Mouse (Mus musculus) MEL (cell line): ENCODE measurements around the gene Fchsd2. TPM values are rescaled to one million over a fixed set of nuclear protein-coding genes. Genes with fewer than 3 reads are reported as not detected.

Experiments used
- DNase-seq: peaks from one replicate; pipeline ENCODE4 v3.0.0; 2011; ENCODE audit warnings: low read depth, low spot score
- H3K27ac ChIP-seq: 2 replicates; pipeline ENCODE4 v1.5.1; 2012; ENCODE audit warnings: low read depth, mild to moderate bottlenecking, control low read depth, low read length, moderate library complexity; ENCODE audit not compliant: control insufficient read depth
- H3K27me3 ChIP-seq, 2 experiments: fragments of 150-350 bp in 1 of 2; sonication (generic) in 1 of 2; 2 replicates each; pipeline ENCODE4 v1.6.1; 2012; ENCODE audit warnings: low read length in 2 of 2, mild to moderate bottlenecking in 2 of 2, improper control_type of control experiment in 1 of 2, moderate library complexity in 1 of 2; ENCODE audit not compliant: insufficient read depth in 2 of 2, control insufficient read depth in 1 of 2
- H3K36me3 ChIP-seq, 2 experiments: 2 replicates each; pipeline ENCODE4 v1.6.1; 2012 to 2014; ENCODE audit warnings: low read length in 2 of 2, improper control_type of control experiment in 1 of 2, inconsistent platforms in 1 of 2, mild to moderate bottlenecking in 1 of 2; ENCODE audit not compliant: insufficient read depth in 2 of 2, control insufficient read depth in 1 of 2
- H3K4me1 ChIP-seq, 2 experiments: fragments of 150-350 bp in 1 of 2; sonication (generic) in 1 of 2; 2 replicates each; pipeline ENCODE4 v1.6.1; 2012; ENCODE audit warnings: low read length in 2 of 2, improper control_type of control experiment in 1 of 2, mild to moderate bottlenecking in 1 of 2; ENCODE audit not compliant: insufficient read depth in 2 of 2, control insufficient read depth in 1 of 2
- H3K4me3 ChIP-seq, 2 experiments: fragments of 150-350 bp in 1 of 2; sonication (generic) in 1 of 2; 2 replicates each; pipeline ENCODE4 v1.5.1; 2012; ENCODE audit warnings: low read depth in 2 of 2, low read length in 2 of 2, mild to moderate bottlenecking in 2 of 2, moderate library complexity in 2 of 2, control low read depth in 1 of 2, improper control_type of control experiment in 1 of 2; ENCODE audit not compliant: control insufficient read depth in 1 of 2, insufficient read depth in 1 of 2
- H3K79me2 ChIP-seq: 2 replicates; pipeline ENCODE4 v1.6.1; 2012; ENCODE audit warnings: mild to moderate bottlenecking, low read length, moderate library complexity; ENCODE audit not compliant: control insufficient read depth, poor library complexity, insufficient read depth
- H3K9ac ChIP-seq: 2 replicates; pipeline ENCODE4 v1.6.1; 2012; ENCODE audit warnings: low read depth, mild to moderate bottlenecking, control low read depth, low read length, moderate library complexity; ENCODE audit not compliant: control insufficient read depth, poor library complexity, severe bottlenecking
- H3K9me3 ChIP-seq: fragments of 150-350 bp; sonication (generic); replicated peaks from 2 replicates; pipeline ENCODE4 v1.6.1; 2012; ENCODE audit warnings: mild to moderate bottlenecking, low read length, improper control_type of control experiment, moderate library complexity; ENCODE audit not compliant: insufficient read depth
- BHLHE40 ChIP-seq: IDR thresholded peaks from 2 replicates; pipeline ENCODE4 v1.6.1; 2012; ENCODE audit warnings: low read depth, mild to moderate bottlenecking, inconsistent platforms, low read length, improper control_type of control experiment, borderline replicate concordance
- CHD1 ChIP-seq: IDR thresholded peaks from 2 replicates; pipeline ENCODE4 v1.6.1; 2012; ENCODE audit warnings: low read depth, mild to moderate bottlenecking, inconsistent platforms, low read length, improper control_type of control experiment
- CHD2 ChIP-seq: IDR thresholded peaks from 2 replicates; pipeline ENCODE4 v1.6.1; 2011; ENCODE audit warnings: low read length, improper control_type of control experiment
- CTCF ChIP-seq, 3 experiments: IDR thresholded peaks in 2 of 3; conservative IDR thresholded peaks in 1 of 3; 2 replicates each; pipeline ENCODE4 v1.5.1; 2011 to 2012; ENCODE audit warnings: low read length in 3 of 3, low read depth in 2 of 3, mild to moderate bottlenecking in 2 of 3, improper control_type of control experiment in 1 of 3, inconsistent platforms in 1 of 3, mixed read lengths in 1 of 3, moderate library complexity in 1 of 3; ENCODE audit not compliant: control insufficient read depth in 1 of 3, insufficient read depth in 1 of 3, poor library complexity in 1 of 3, severe bottlenecking in 1 of 3
- E2F4 ChIP-seq: IDR thresholded peaks from 2 replicates; pipeline ENCODE4 v1.6.1; 2011; ENCODE audit warnings: low read depth, low read length, improper control_type of control experiment, borderline replicate concordance
- ELF1 ChIP-seq: IDR thresholded peaks from 2 replicates; pipeline ENCODE4 v1.6.1; 2014; ENCODE audit warnings: low read depth, mild to moderate bottlenecking, inconsistent platforms, low read length, improper control_type of control experiment, moderate library complexity
- ETS1 ChIP-seq: IDR thresholded peaks from 2 replicates; pipeline ENCODE4 v1.6.1; 2012; ENCODE audit warnings: low read depth, mild to moderate bottlenecking, inconsistent platforms, low read length, improper control_type of control experiment, moderate library complexity
- GABPA ChIP-seq: IDR thresholded peaks from 2 replicates; pipeline ENCODE4 v1.6.1; 2012; ENCODE audit warnings: low read depth, mild to moderate bottlenecking, inconsistent platforms, low read length, improper control_type of control experiment, moderate library complexity
- GATA1 ChIP-seq: IDR thresholded peaks from 2 replicates; pipeline ENCODE4 v1.6.1; 2011; ENCODE audit warnings: low read depth, low read length, improper control_type of control experiment
- HCFC1 ChIP-seq: IDR thresholded peaks from 2 replicates; pipeline ENCODE4 v1.6.1; 2012; ENCODE audit warnings: low read depth, mild to moderate bottlenecking, inconsistent platforms, low read length, improper control_type of control experiment, moderate library complexity
- MAX ChIP-seq: IDR thresholded peaks from 2 replicates; pipeline ENCODE4 v1.6.1; 2011; ENCODE audit warnings: low read length, improper control_type of control experiment
- MYC ChIP-seq: IDR thresholded peaks from 2 replicates; pipeline ENCODE4 v1.6.1; 2011; ENCODE audit warnings: low read depth, mild to moderate bottlenecking, low read length, improper control_type of control experiment, moderate library complexity
- POLR2A ChIP-seq, 2 experiments: IDR thresholded peaks; 2 replicates each; pipeline ENCODE4 v1.6.1; 2011 to 2012; ENCODE audit warnings: low read length in 2 of 2, mild to moderate bottlenecking in 2 of 2, control low read depth in 1 of 2, improper control_type of control experiment in 1 of 2, low read depth in 1 of 2, moderate library complexity in 1 of 2; ENCODE audit not compliant: control insufficient read depth in 1 of 2, insufficient read depth in 1 of 2, poor library complexity in 1 of 2
- POLR2AphosphoS2 ChIP-seq: IDR thresholded peaks from 2 replicates; pipeline ENCODE4 v1.6.1; 2011; ENCODE audit warnings: low read length, improper control_type of control experiment
- RAD21 ChIP-seq: IDR thresholded peaks from 2 replicates; pipeline ENCODE4 v1.6.1; 2011; ENCODE audit warnings: mild to moderate bottlenecking, low read depth, low read length, improper control_type of control experiment
- RCOR1 ChIP-seq: IDR thresholded peaks from 2 replicates; pipeline ENCODE4 v1.6.1; 2012; ENCODE audit warnings: low read depth, mild to moderate bottlenecking, inconsistent platforms, low read length, improper control_type of control experiment
- SMC3 ChIP-seq: IDR thresholded peaks from 2 replicates; pipeline ENCODE4 v1.6.1; 2011; ENCODE audit warnings: low read depth, low read length, improper control_type of control experiment
- USF1 ChIP-seq: IDR thresholded peaks from 2 replicates; pipeline ENCODE4 v1.6.1; 2014; ENCODE audit warnings: low read depth, mild to moderate bottlenecking, inconsistent platforms, low read length, improper control_type of control experiment, moderate library complexity
- ZC3H11A ChIP-seq: IDR thresholded peaks from 2 replicates; pipeline ENCODE4 v1.6.1; 2012; ENCODE audit warnings: low read depth, mild to moderate bottlenecking, inconsistent platforms, low read length, improper control_type of control experiment
- ZKSCAN1 ChIP-seq: IDR thresholded peaks from 2 replicates; pipeline ENCODE4 v1.6.1; 2012; ENCODE audit warnings: low read depth, mild to moderate bottlenecking, inconsistent platforms, low read length, improper control_type of control experiment, moderate library complexity
- ZMIZ1 ChIP-seq: IDR thresholded peaks from 2 replicates; pipeline ENCODE4 v1.6.1; 2012; ENCODE audit warnings: low read depth, mild to moderate bottlenecking, inconsistent platforms, low read length, improper control_type of control experiment, moderate library complexity
- polyA plus RNA-seq, 2 experiments: library from polyadenylated mRNA; stranded (reverse) in 1 of 2; unstranded in 1 of 2; fragments of >175 nt in 1 of 2; fragments of >200 nt in 1 of 2; gene quantifications; 2 replicates each; pipeline versions ENCODE4 v1.2.1 to v1.2.4; 2012; ENCODE audit warnings: low replicate concordance in 2 of 2, low read depth in 1 of 2; ENCODE audit not compliant: insufficient read length in 2 of 2, insufficient read depth in 1 of 2, missing spikeins in 1 of 2
- total RNA-seq: library from RNA; depleted of rRNA; stranded (reverse); fragments of 300-350 nt; gene quantifications from 2 replicates; pipeline ENCODE4 v1.2.3, GENCODE M21; 2012

Fchsd2 gene
- total and polyA plus RNA-seq, 3 experiments = 3.9 to 6.3 TPM; not detected in 1

DNA sequence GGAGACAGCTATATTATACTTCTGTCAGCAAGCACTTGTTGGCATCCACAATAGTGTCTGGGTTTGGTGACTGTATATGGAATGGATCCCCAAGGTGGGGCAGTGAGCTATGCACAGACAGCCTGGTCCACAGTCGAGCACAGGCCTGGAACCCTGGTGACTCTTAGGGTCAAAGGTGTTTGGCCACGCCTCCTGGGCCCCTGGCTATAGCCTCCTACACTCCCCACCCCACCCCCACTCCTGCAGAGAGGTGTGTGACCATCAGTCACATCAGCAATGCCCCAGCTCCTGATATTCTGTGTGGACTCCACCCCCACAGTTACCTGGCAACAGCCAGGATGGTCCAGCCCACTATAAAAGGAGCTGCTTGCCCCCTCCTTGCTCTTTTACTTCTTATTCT is 73.9 kb downstream of the Fchsd2 start:
- Histone ChIP-seq H3K4me1 (no peaks in the 10 kb centered on the region), H3K27ac (no peak overlapping the region), H3K27me3 (no peaks in the 10 kb centered on the region), H3K4me3 (no peak overlapping the region), H3K9ac (no peak overlapping the region), H3K79me2 (no peaks in the 10 kb centered on the region), H3K36me3 (peaks cover 0 to 2% of the 10 kb centered on the region in 2 experiments; a peak in 2 of 4 replicates), H3K9me3 (no peaks in the 10 kb centered on the region)
- no peak for DNase-seq
- TF ChIP-seq ZMIZ1 (no peak), HCFC1 (no peak), SMC3 (no peak), MAX (no peak), RCOR1 (no peak), RAD21 (no peak), BHLHE40 (no peak), CTCF (IDR thresholded peaks at IDR 0.05 in 2 of 3, conservative IDR thresholded peaks at IDR 0.05 in 1 of 3; ENCODE audit: control insufficient read depth in 1 of 3, insufficient read depth in 1 of 3, low read depth in 2 of 3, low read length in 3 of 3, poor library complexity in 1 of 3, severe bottlenecking in 1 of 3) (no peak), GABPA (no peak), USF1 (no peak), GATA1 (no peak), CHD1 (no peak), POLR2AphosphoS2 (no peak), ZC3H11A (no peak), POLR2A (IDR thresholded peaks at IDR 0.05; ENCODE audit: control insufficient read depth in 1 of 2, insufficient read depth in 1 of 2, low read depth in 1 of 2, low read length in 2 of 2, poor library complexity in 1 of 2) (no peak), ETS1 (no peak), ZKSCAN1 (no peak)

DNA sequence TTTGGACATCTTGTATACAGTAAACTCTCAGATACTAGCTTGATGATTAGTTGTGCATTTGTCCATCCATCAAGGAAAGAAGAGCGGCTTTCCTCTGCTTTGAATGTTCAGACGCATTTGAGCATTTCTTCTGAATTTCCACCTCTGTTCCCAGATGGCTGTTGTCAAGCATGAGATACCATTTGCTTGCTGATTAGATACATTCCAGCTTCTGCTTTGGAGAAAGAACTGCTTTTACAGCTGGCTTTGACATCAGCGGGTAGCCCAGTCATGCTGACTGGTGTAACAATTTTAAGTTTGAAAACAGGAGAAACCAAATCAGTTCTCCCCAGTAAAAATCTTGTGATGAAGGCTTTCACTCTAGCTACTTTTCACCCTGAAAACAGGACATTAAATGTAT is 77.8 kb downstream of the Fchsd2 start:
- Histone ChIP-seq H3K4me3 (no peak overlapping the region), H3K4me1 (no peaks in the 10 kb centered on the region), H3K9me3 (no peaks in the 10 kb centered on the region), H3K79me2 (no peaks in the 10 kb centered on the region), H3K27me3 (no peaks in the 10 kb centered on the region), H3K27ac (no peak overlapping the region), H3K9ac (no peak overlapping the region), H3K36me3 (peaks cover 0 to 2% of the 10 kb centered on the region in 2 experiments; a peak in 2 of 4 replicates)
- DNase-seq = peak; percentile 13
- TF ChIP-seq E2F4 = no peak
- no peak for TF ChIP-seq ZKSCAN1
- no peak for TF ChIP-seq CHD2
- no peak for TF ChIP-seq MYC
- no peak for TF ChIP-seq GABPA
- TF ChIP-seq ELF1 = no peak
- TF ChIP-seq ZC3H11A = no peak
